Mouse (Mus musculus): ENCODE results near the gene Clk4.

The Clk4 gene

DNA sequence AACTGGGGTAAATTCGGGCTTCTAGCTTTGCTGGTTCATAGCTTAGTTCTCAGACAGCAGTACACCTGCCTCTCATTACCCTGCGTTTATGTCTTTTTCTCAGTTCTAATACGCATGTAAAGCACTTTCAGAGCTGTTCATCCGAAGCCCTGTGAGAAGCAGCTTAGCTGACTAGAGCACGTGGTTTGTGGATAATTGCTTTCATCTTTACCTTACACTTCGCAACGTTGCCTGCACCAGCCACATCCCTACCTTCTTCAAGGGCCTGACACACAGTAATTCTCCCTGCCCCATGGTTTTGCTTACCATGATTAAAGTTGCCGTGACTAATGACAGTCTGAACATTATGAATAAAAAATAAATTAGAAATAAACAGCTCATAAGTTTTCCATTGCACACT lies 50.3 kb downstream of the Clk4 start:
- no peak for DNase-seq (ENCODE audit: low spot score)

DNA sequence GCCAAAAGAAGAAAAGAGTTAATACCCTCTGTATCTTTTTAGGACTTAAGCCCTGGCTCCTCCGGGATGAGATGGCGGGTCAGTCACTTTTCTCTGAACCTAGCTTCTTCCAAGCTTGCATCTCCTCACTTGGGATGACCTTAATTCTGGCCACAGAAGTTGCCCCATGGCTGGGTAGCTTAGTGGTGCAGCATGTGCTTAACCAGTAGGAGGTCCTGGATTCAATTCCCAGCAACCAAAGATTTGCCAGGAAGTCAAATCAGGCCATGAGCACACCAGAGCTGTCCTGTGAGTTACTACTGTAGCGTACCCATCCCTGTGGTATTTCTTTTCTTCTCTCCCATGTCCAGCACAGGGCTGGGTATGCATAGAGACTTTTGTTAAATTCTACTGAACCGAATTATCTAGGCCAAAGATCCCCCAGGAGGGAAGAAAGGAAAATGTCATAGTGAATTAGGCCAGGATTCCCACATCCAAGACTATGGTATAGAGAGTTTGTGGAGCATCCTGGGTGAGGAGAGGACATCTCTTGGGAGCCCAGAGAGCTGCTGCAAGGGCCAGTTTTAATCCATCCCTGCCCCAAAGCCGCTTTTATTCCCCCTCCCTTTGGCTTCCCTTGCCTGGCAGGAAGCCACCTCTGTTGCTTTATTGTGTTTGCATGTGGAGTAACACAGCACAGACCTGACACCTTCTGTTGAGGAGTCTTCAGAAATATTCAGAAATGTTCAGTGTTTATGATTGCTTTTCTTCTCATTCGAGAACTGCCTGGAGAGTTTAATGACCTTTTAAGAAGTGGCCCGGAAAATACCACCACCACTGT lies 54.7 kb downstream of the Clk4 start:
- DNase-seq (ENCODE audit: low spot score) = no peak

DNA sequence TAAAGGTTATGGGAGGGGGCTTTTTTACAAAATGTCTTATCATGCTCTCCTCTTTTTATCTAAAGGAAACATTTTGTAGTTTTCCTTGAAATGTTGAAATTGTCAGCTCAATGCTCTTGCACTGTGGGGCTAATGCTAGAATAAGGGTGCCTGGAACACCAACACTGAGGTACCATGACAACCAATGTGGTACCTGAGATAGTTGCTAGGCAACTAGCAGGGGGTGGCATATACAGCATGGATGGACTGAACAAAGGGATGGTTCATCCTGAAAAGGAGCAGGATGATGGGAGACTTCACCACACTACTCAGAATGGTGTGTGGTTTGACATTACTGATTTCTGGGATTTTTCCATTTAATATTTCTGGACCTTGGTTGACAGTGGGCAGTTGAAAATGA lies 59.1 kb downstream of the Clk4 start:
- DNase-seq (ENCODE audit: low spot score) = no peak

DNA sequence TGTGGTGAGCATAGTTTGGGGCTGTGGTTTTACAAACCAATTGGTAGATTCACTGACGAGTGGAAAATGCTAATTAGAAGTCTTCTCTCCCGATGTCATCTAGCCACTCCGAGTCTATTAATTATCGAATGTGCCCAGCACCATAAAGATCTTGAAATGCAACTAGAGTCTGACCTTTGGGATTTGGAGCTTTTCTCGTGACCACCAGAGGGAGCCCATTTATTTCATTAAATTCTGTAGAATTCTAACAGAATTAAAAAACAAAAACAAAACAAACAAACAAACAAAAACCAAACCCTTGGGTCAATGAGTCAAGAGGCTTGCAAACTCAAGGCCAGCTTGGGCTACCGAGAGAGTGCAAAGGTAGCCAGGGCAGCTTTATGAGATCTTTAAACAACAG lies 65.4 kb downstream of the Clk4 start:
- DNase-seq (ENCODE audit: low spot score) = no peak

DNA sequence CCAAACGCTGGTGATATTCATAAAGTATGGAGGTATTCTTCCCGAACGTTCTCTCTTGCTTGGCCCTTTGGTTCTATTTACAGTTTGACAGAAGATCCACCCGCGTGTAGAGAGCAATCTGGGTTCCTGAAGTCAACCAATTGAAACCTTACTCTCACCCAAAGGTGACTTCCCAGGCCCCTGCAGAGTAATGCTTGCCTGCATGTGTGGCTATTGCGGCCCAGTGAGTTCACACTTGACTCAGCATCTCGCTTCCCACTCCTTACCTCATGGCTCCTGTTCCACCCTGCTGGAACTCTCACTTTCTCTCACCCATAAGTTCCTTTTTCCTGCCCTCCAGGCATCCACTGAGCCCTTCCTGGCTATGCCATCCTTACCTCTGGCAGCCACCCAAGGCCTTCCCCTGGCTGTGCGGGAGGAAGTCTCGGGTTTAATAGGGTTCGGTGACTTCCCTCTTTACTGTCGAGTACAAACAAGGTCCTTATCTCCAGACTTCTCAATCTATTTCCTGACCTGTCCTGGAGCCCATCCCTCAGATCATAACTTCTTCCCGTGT lies 66.9 kb downstream of the Clk4 start:
- DNase-seq (ENCODE audit: low spot score) = no peak

DNA sequence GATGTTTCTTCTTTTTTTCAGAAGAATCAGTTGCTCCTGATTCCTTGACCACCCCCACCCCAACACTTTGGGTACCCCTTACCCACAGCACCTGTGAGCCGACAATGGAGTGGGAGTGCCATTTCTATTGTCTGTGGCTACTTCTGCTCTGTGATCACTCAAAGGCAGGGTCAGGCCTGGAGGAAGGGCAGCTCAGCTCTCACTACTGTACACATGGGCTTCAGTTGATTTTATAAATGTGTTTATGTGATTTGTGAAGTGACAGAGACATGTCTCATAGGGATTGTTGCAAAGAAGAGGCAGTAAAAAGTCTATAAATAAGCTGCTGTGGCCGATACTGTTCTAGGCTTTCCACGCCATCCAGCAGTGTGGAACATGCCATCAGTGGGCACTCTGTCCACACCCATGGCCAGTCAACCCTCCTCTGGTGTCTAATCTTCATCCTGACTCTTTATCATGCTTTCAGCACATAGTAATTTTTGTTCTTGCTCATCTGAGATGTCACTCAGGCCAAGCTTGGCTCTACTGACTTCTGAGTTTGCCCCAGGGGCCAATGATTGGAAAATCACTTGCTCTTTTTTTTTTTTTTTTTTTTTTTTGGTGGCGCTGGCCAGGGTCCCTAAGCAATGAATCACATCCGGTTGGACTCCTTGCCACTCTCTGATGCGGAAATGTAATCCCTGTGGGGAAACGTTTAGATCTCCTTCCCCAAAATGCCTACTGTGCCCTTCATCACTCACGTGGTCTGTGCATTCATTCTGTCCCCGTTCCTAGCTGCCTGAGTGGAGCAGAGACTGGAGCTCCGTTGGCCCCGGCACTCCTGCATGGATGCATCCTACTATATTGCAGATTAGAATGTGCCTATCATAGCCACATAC lies 68.5 kb downstream of the Clk4 start:
- no peak for DNase-seq (ENCODE audit: low spot score)

Measured in T-cell, adult 2 months (primary cell).